In genomic region chr3:90506362-90506761, GRCm38 (mm10) we compare ENCODE assay signal across 30 mouse cellular contexts. TPM values are rescaled to one million over a fixed set of nuclear protein-coding genes. Genes with fewer than 3 reads are reported as not detected.
DNase-seq lines count a peak whose midpoint lies in the region; ATAC-seq and TF ChIP-seq lines count a peak whose summit lies in the region.
"Had no signal": no experiment of that assay in that cellular context is flagged by ENCODE, and none has a peak within 500 bp of the region (broad histone marks: within the 10 kb centered on the region; RNA-seq: fewer than 3 reads in every experiment).

No protein-coding gene starts in this region.

- 31% methylated on average over 3 of the region's 3 CpGs for WGBS in kidney, adult 2 months
- WGBS in lung, postnatal 0 days: 49% methylated on average over 3 of the region's 3 CpGs
- WGBS in midbrain, embryonic 11.5 days: 94% methylated on average over 3 of the region's 3 CpGs
- 94% methylated on average over 3 of the region's 3 CpGs for WGBS in midbrain, embryonic 16.5 days

- H3K27me3 ChIP-seq in kidney, adult 2 months (replicated peaks; ENCODE audit: control insufficient read depth, insufficient read depth, low read length): no peaks in the 10 kb centered on the region
- no peaks in the 10 kb centered on the region for H3K27me3 ChIP-seq in lung, postnatal 0 days (replicated peaks; ENCODE audit: insufficient read depth, low read length)
- H3K27me3 ChIP-seq in midbrain, embryonic 11.5 days (ENCODE audit: control insufficient read depth, insufficient read depth, low read length): no peaks in the 10 kb centered on the region
- H3K27me3 ChIP-seq in midbrain, embryonic 16.5 days (ENCODE audit: control insufficient read depth, insufficient read depth, low read depth, low read length): no peaks in the 10 kb centered on the region
- H3K27me3 ChIP-seq: CH12.LX; embryonic facial prominence, embryonic 12.5 days; embryonic facial prominence, embryonic 15.5 days; heart, embryonic 13.5 days had no signal

- TF ChIP-seq EP300 in lung, postnatal 0 days (IDR thresholded peaks at IDR 0.05): peak; percentile 39; the same call in 1 of the 2 replicates

- H3K4me3 ChIP-seq in kidney, adult 2 months (ENCODE audit: insufficient read depth, low read depth, low read length): no peak overlapping the region
- H3K4me3 ChIP-seq in lung, postnatal 0 days (ENCODE audit: low read depth, low read length): no peak overlapping the region
- H3K4me3 ChIP-seq in midbrain, embryonic 11.5 days (ENCODE audit: low read depth, low read length): no peak overlapping the region
- H3K4me3 ChIP-seq in midbrain, embryonic 16.5 days (ENCODE audit: low read depth, low read length): no peak overlapping the region
- H3K4me3 ChIP-seq: embryonic facial prominence, embryonic 12.5 days; embryonic facial prominence, embryonic 15.5 days; heart, adult 2 months; heart, embryonic 10.5 days; heart, embryonic 13.5 days had no signal

- no peak overlapping the region for H3K4me2 ChIP-seq in lung, postnatal 0 days (replicated peaks; ENCODE audit: low read depth, low read length)
- no peak overlapping the region for H3K4me2 ChIP-seq in midbrain, embryonic 11.5 days
- H3K4me2 ChIP-seq in midbrain, embryonic 16.5 days (ENCODE audit: low read length): no peak overlapping the region
- H3K4me2 ChIP-seq: embryonic facial prominence, embryonic 12.5 days; embryonic facial prominence, embryonic 15.5 days; heart, embryonic 13.5 days; hindbrain, embryonic 14.5 days had no signal

- no peak overlapping the region for H3K9ac ChIP-seq in lung, postnatal 0 days (replicated peaks; ENCODE audit: low read depth)
- no peak overlapping the region for H3K9ac ChIP-seq in midbrain, embryonic 11.5 days (ENCODE audit: low read length)
- H3K9ac ChIP-seq in midbrain, embryonic 16.5 days (ENCODE audit: low read depth, low read length): no peak overlapping the region
- H3K9ac ChIP-seq: embryonic facial prominence, embryonic 12.5 days; embryonic facial prominence, embryonic 15.5 days; forebrain, postnatal 0 days; heart, embryonic 13.5 days; hindbrain, embryonic 14.5 days had no signal

- H3K27ac ChIP-seq in kidney, adult 2 months (ENCODE audit: insufficient read depth, low read depth, low read length): peak overlapping the region; percentile 69; the same call in 1 of the 2 replicates
- no peak overlapping the region for H3K27ac ChIP-seq in lung, postnatal 0 days (ENCODE audit: low read length)
- H3K27ac ChIP-seq in midbrain, embryonic 11.5 days (ENCODE audit: low read depth, low read length): no peak overlapping the region
- no peak overlapping the region for H3K27ac ChIP-seq in midbrain, embryonic 16.5 days (ENCODE audit: low read length)
- H3K27ac ChIP-seq: embryonic facial prominence, embryonic 12.5 days; embryonic facial prominence, embryonic 15.5 days; heart, adult 2 months; heart, embryonic 10.5 days; heart, embryonic 13.5 days; hindbrain, embryonic 14.5 days had no signal

- no peaks in the 10 kb centered on the region for H3K9me3 ChIP-seq in lung, postnatal 0 days (ENCODE audit: low read length)
- no peaks in the 10 kb centered on the region for H3K9me3 ChIP-seq in midbrain, embryonic 11.5 days (ENCODE audit: control insufficient read depth, low read length)
- H3K9me3 ChIP-seq in midbrain, embryonic 16.5 days (replicated peaks; ENCODE audit: control insufficient read depth, low read length, poor library complexity, severe bottlenecking): no peaks in the 10 kb centered on the region
- H3K9me3 ChIP-seq: embryonic facial prominence, embryonic 12.5 days; embryonic facial prominence, embryonic 15.5 days; G1E; heart, embryonic 10.5 days; heart, embryonic 13.5 days had no signal

- H3K4me1 ChIP-seq in kidney, adult 2 months (ENCODE audit: control insufficient read depth, insufficient read depth, low read length): peaks cover 19% of the 10 kb centered on the region; the same call in 1 of the 2 replicates
- H3K4me1 ChIP-seq in lung, postnatal 0 days (ENCODE audit: insufficient read depth, low read depth, low read length): peaks cover 16% of the 10 kb centered on the region; the same call in 1 of the 2 replicates
- peaks cover 11% of the 10 kb centered on the region for H3K4me1 ChIP-seq in midbrain, embryonic 11.5 days (ENCODE audit: control insufficient read depth, insufficient read depth, low read length)
- peaks cover 26% of the 10 kb centered on the region for H3K4me1 ChIP-seq in midbrain, embryonic 16.5 days (ENCODE audit: control insufficient read depth, insufficient read depth, low read length)

- no peak for TF ChIP-seq CTCF in kidney, adult 2 months (conservative IDR thresholded peaks at IDR 0.05; ENCODE audit: insufficient read depth, insufficient read length, low read depth, low read length)
- TF ChIP-seq CTCF in lung, postnatal 0 days (IDR thresholded peaks at IDR 0.05): no peak

- peaks cover 20% of the 10 kb centered on the region for H3K36me3 ChIP-seq in kidney, adult 2 months (ENCODE audit: control insufficient read depth, insufficient read depth, low read length)
- peaks cover 32% of the 10 kb centered on the region for H3K36me3 ChIP-seq in lung, postnatal 0 days (ENCODE audit: insufficient read depth, low read length)
- peaks cover 36% of the 10 kb centered on the region for H3K36me3 ChIP-seq in midbrain, embryonic 11.5 days (ENCODE audit: control insufficient read depth, insufficient read depth, low read length)
- peaks cover 19% of the 10 kb centered on the region for H3K36me3 ChIP-seq in midbrain, embryonic 16.5 days (ENCODE audit: control insufficient read depth, insufficient read depth, low read length)

- no peak for ATAC-seq in lung, postnatal 0 days
- no peak for ATAC-seq in midbrain, embryonic 11.5 days (ENCODE audit: low FRiP score)
- ATAC-seq in midbrain, embryonic 16.5 days: no peak
- ATAC-seq: forebrain, embryonic 14.5 days; forebrain, postnatal 0 days had no signal

- no peak for TF ChIP-seq POLR2A in kidney, adult 2 months (IDR thresholded peaks at IDR 0.05; ENCODE audit: low read depth, low read length)

- peak; percentile 28 for DNase-seq in kidney, adult 2 months
- DNase-seq in kidney, adult 18-20 months: no peak
- DNase-seq in lung, postnatal 0 days (ENCODE audit: low spot score): peak; percentile 69
- DNase-seq in lung, postnatal 4 days: no peak
- DNase-seq in midbrain, embryonic 11.5 days (ENCODE audit: low spot score, missing footprints): peak; percentile 75
- DNase-seq in yolk sac, embryonic 10.5 days (ENCODE audit: low spot score): no peak
- DNase-seq: adrenal gland, adult 2 months; adrenal gland, postnatal 14 days; B cell, adult 2 months; cerebellum, adult 11 months; cerebellum, adult 2 months; cerebellum, adult 9-11 months; cerebellum, postnatal 25 days; forebrain, postnatal 0 days; gastrocnemius, postnatal 25 days; heart, adult 2 months; heart, postnatal 14 days; heart, postnatal 4 days had no signal

RNA-seq across cellular contexts. Expression of gene Chtop, which starts 2.9 kb away (rescaled TPM):
- 26.6 and 36.6 TPM in 2 replicates for polyA plus RNA-seq in kidney, adult 2 months (2012; rRNA removed)
- polyA plus RNA-seq in lung, postnatal 0 days (2015; fragmentation: Nextera tagmentation; extraction: Ambion mirVana): 85.8 and 87.8 TPM in 2 replicates
- 138 and 146 TPM in 2 replicates for polyA plus RNA-seq in midbrain, embryonic 11.5 days (2014; fragmentation: Nextera tagmentation; extraction: Ambion mirVana)
- 167 and 181 TPM in 2 replicates for polyA plus RNA-seq in midbrain, embryonic 16.5 days (2015; fragmentation: Nextera tagmentation; extraction: Ambion mirVana)

RNA-seq across cellular contexts. Expression of gene S100a1, which starts 7.8 kb away (rescaled TPM):
- polyA plus RNA-seq in kidney, adult 2 months (2012; rRNA removed): 625 and 771 TPM in 2 replicates
- polyA plus RNA-seq in lung, postnatal 0 days (2015; fragmentation: Nextera tagmentation; extraction: Ambion mirVana): 289 and 309 TPM in 2 replicates
- 6.9 and 8.0 TPM in 2 replicates for polyA plus RNA-seq in midbrain, embryonic 11.5 days (2014; fragmentation: Nextera tagmentation; extraction: Ambion mirVana)
- 12.4 and 19.5 TPM in 2 replicates for polyA plus RNA-seq in midbrain, embryonic 16.5 days (2015; fragmentation: Nextera tagmentation; extraction: Ambion mirVana)

RNA-seq across cellular contexts. Expression of gene S100a13, which starts 7.9 kb away (rescaled TPM):
- 64.7 and 65.4 TPM in 2 replicates for polyA plus RNA-seq in kidney, adult 2 months (2012; rRNA removed)
- 159 and 167 TPM in 2 replicates for polyA plus RNA-seq in lung, postnatal 0 days (2015; fragmentation: Nextera tagmentation; extraction: Ambion mirVana)
- polyA plus RNA-seq in midbrain, embryonic 11.5 days (2014; fragmentation: Nextera tagmentation; extraction: Ambion mirVana): 11.6 and 14.1 TPM in 2 replicates
- polyA plus RNA-seq in midbrain, embryonic 16.5 days (2015; fragmentation: Nextera tagmentation; extraction: Ambion mirVana): 7.6 and 8.9 TPM in 2 replicates

RNA-seq across cellular contexts. Expression of gene Snapin, which starts 15.5 kb away (rescaled TPM):
- polyA plus RNA-seq in kidney, adult 2 months (2012; rRNA removed): 20.7 and 25.3 TPM in 2 replicates
- 97.9 and 101 TPM in 2 replicates for polyA plus RNA-seq in lung, postnatal 0 days (2015; fragmentation: Nextera tagmentation; extraction: Ambion mirVana)
- 70.9 and 77.2 TPM in 2 replicates for polyA plus RNA-seq in midbrain, embryonic 11.5 days (2014; fragmentation: Nextera tagmentation; extraction: Ambion mirVana)
- 85.1 and 86.6 TPM in 2 replicates for polyA plus RNA-seq in midbrain, embryonic 16.5 days (2015; fragmentation: Nextera tagmentation; extraction: Ambion mirVana)

RNA-seq across cellular contexts. Expression of gene S100a14, which starts 20.3 kb away (rescaled TPM):
- polyA plus RNA-seq in kidney, adult 2 months (2012; rRNA removed): 0.45 and 0.61 TPM in 2 replicates
- polyA plus RNA-seq in lung, postnatal 0 days (2015; fragmentation: Nextera tagmentation; extraction: Ambion mirVana): 77.5 and 100 TPM in 2 replicates
- polyA plus RNA-seq in midbrain, embryonic 11.5 days (2014; fragmentation: Nextera tagmentation; extraction: Ambion mirVana): not detected in 2 replicates
- not detected in 2 replicates for polyA plus RNA-seq in midbrain, embryonic 16.5 days (2015; fragmentation: Nextera tagmentation; extraction: Ambion mirVana)
- polyA plus RNA-seq: adrenal gland, adult 2 months; cerebellum, adult 2 months; forebrain, embryonic 11.5 days; forebrain, embryonic 14.5 days; forebrain, postnatal 0 days; frontal cortex, adult 2 months; G1E; heart, embryonic 10.5 days; hindbrain, embryonic 11.5 days; hindbrain, embryonic 14.5 days had no signal

Comparison
In these comparisons a context has a peak if more than half of its experiments do, and no peak if none do; other contexts are left out.
1. DNase-seq: peak in kidney, adult 2 months (single experiment), lung, postnatal 0 days (single experiment) and midbrain, embryonic 11.5 days (single experiment); none in kidney, adult 18-20 months (single experiment), lung, postnatal 4 days (0 of 2) and yolk sac, embryonic 10.5 days (single experiment).
2. RNA of gene S100a1, which starts 7.8 kb away (polyA plus RNA-seq): 625 to 771 TPM in kidney, adult 2 months and 289 to 309 TPM in lung, postnatal 0 days; 12.4 to 19.5 TPM in midbrain, embryonic 16.5 days and 6.9 to 8.0 TPM in midbrain, embryonic 11.5 days; every median in the first group is over 10 times any median in the second.